ENCODE assay signal across 13 mouse cellular contexts in the genomic region with DNA sequence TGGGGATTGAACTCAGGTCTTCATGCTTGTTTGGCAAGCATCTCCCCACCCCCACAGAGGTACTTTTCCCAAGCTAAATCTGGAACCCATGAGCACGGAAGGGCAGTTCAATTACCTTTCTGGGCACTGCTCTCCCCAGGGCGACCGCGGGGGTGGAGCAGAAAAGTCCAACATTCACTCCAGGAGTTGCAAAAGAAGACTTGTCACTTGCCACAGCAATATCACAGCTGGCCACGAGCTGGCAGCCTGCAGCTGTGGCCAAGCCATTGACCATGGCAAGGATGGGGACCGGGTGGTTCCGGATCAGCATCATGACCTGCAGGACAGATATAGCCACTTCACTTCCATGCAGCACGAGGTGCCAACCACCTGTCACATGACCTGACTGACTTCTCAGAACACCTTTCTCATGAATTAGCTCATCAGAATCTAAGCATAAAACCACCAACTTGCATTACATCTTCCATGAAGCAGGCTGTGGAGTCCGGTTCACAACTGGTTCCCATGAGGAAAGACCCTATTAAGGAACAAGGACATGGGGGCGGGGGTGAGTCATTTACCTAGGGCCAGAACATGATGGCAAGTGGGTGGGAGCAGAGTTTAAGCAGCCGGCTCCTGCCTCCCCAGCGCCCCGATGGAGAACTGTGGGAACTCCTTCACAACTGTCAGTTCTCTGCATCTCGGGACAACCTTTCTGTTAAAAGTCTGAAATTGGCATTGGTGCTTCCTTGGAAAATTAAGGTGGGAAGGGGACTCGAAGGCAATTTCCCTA. TPM values are rescaled to one million over a fixed set of nuclear protein-coding genes. Genes with fewer than 3 reads are reported as not detected.
DNase-seq lines count a peak whose midpoint lies in the region; ATAC-seq and TF ChIP-seq lines count a peak whose summit lies in the region.
"Had no signal": no experiment of that assay in that cellular context is flagged by ENCODE, and none has a peak within 500 bp of the region (broad histone marks: within the 10 kb centered on the region; RNA-seq: fewer than 3 reads in every experiment).

No protein-coding gene starts in this region.

- no peaks in the 10 kb centered on the region for H3K36me3 ChIP-seq in forebrain, embryonic 12.5 days (replicated peaks)
- H3K36me3 ChIP-seq in forebrain, embryonic 14.5 days (ENCODE audit: control insufficient read depth, insufficient read depth, low read length), result no peaks in the 10 kb centered on the region
- no peaks in the 10 kb centered on the region for H3K36me3 ChIP-seq in midbrain, embryonic 12.5 days
- no peaks in the 10 kb centered on the region for H3K36me3 ChIP-seq in midbrain, embryonic 10.5 days
- no peaks in the 10 kb centered on the region for H3K36me3 ChIP-seq in intestine, embryonic 16.5 days (ENCODE audit: control insufficient read depth, insufficient read depth, low read length)
- no peaks in the 10 kb centered on the region for H3K36me3 ChIP-seq in midbrain, postnatal 0 days (ENCODE audit: insufficient read depth, low read length)
- H3K36me3 ChIP-seq in heart, embryonic 11.5 days (ENCODE audit: control insufficient read depth, insufficient read depth, low read length), result no peaks in the 10 kb centered on the region
- no peaks in the 10 kb centered on the region for H3K36me3 ChIP-seq in thymus, adult 2 months (ENCODE audit: control insufficient read depth, insufficient read depth, low read length)
- H3K36me3 ChIP-seq: heart, embryonic 12.5 days; hindbrain, embryonic 13.5 days; lung, embryonic 15.5 days had no signal

- H3K9ac ChIP-seq in forebrain, embryonic 12.5 days, result no peak overlapping the region
- H3K9ac ChIP-seq in forebrain, embryonic 14.5 days (ENCODE audit: low read length), result no peak overlapping the region
- no peak overlapping the region for H3K9ac ChIP-seq in midbrain, embryonic 12.5 days (replicated peaks)
- no peak overlapping the region for H3K9ac ChIP-seq in intestine, embryonic 16.5 days (ENCODE audit: low read depth, low read length)
- H3K9ac ChIP-seq in midbrain, postnatal 0 days (replicated peaks; ENCODE audit: low read length, poor library complexity, severe bottlenecking), result no peak overlapping the region
- H3K9ac ChIP-seq in heart, embryonic 11.5 days (ENCODE audit: low read depth, low read length), result no peak overlapping the region
- H3K9ac ChIP-seq: heart, embryonic 12.5 days; hindbrain, embryonic 13.5 days; lung, embryonic 15.5 days had no signal

- H3K4me2 ChIP-seq in forebrain, embryonic 12.5 days, result no peak overlapping the region
- H3K4me2 ChIP-seq in forebrain, embryonic 14.5 days (ENCODE audit: low read length), result no peak overlapping the region
- no peak overlapping the region for H3K4me2 ChIP-seq in midbrain, embryonic 12.5 days (replicated peaks)
- H3K4me2 ChIP-seq in intestine, embryonic 16.5 days (ENCODE audit: low read depth, low read length), result 0 out of 2 replicates have a peak overlapping the region, but pooled peaks have one; percentile 1
- no peak overlapping the region for H3K4me2 ChIP-seq in midbrain, postnatal 0 days (ENCODE audit: low read depth, low read length, poor library complexity, severe bottlenecking)
- H3K4me2 ChIP-seq in heart, embryonic 11.5 days, result no peak overlapping the region
- H3K4me2 ChIP-seq: heart, embryonic 12.5 days; hindbrain, embryonic 13.5 days; lung, embryonic 15.5 days had no signal

- no peak for TF ChIP-seq POLR2A in thymus, adult 2 months (IDR thresholded peaks at IDR 0.05; ENCODE audit: control insufficient read depth, extremely low read depth, insufficient read depth, low read length, poor library complexity)

- H3K27ac ChIP-seq in forebrain, embryonic 12.5 days, result no peak overlapping the region
- H3K27ac ChIP-seq in forebrain, embryonic 14.5 days (ENCODE audit: low read depth, low read length), result no peak overlapping the region
- 0 out of 2 replicates have a peak overlapping the region, but pooled peaks have one; percentile 12 for H3K27ac ChIP-seq in midbrain, embryonic 12.5 days (replicated peaks)
- H3K27ac ChIP-seq in midbrain, embryonic 10.5 days (replicated peaks), result no peak overlapping the region
- H3K27ac ChIP-seq in intestine, embryonic 16.5 days (ENCODE audit: low read length), result no peak overlapping the region
- no peak overlapping the region for H3K27ac ChIP-seq in midbrain, postnatal 0 days (ENCODE audit: low read depth, low read length)
- no peak overlapping the region for H3K27ac ChIP-seq in heart, embryonic 11.5 days (ENCODE audit: low read depth, low read length)
- no peak overlapping the region for H3K27ac ChIP-seq in thymus, adult 2 months (ENCODE audit: control insufficient read depth, insufficient read depth, low read length)
- H3K27ac ChIP-seq: gastrocnemius, adult 2 months; lung, embryonic 15.5 days had no signal

- TF ChIP-seq CTCF in midbrain, postnatal 0 days (IDR thresholded peaks at IDR 0.05), result peak; percentile 14; the same call in 1 of the 2 replicates
- TF ChIP-seq CTCF in thymus, adult 2 months (IDR thresholded peaks at IDR 0.05; ENCODE audit: borderline replicate concordance, control insufficient read depth, extremely low read depth, insufficient read depth, low read length, poor library complexity), result no peak

- peaks cover 14% of the 10 kb centered on the region for H3K4me1 ChIP-seq in forebrain, embryonic 12.5 days
- H3K4me1 ChIP-seq in forebrain, embryonic 14.5 days (ENCODE audit: control insufficient read depth, insufficient read depth, low read length), result no peaks in the 10 kb centered on the region
- H3K4me1 ChIP-seq in midbrain, embryonic 12.5 days, result peaks cover 13% of the 10 kb centered on the region
- peaks cover 13% of the 10 kb centered on the region for H3K4me1 ChIP-seq in midbrain, embryonic 10.5 days
- peaks cover 18% of the 10 kb centered on the region for H3K4me1 ChIP-seq in intestine, embryonic 16.5 days (ENCODE audit: control insufficient read depth, insufficient read depth, low read length)
- H3K4me1 ChIP-seq in midbrain, postnatal 0 days (ENCODE audit: insufficient read depth, low read length), result peaks cover 9% of the 10 kb centered on the region
- peaks cover 5% of the 10 kb centered on the region; the same call in 1 of the 2 replicates for H3K4me1 ChIP-seq in heart, embryonic 11.5 days (ENCODE audit: control insufficient read depth, insufficient read depth, low read length)
- no peaks in the 10 kb centered on the region for H3K4me1 ChIP-seq in thymus, adult 2 months (replicated peaks; ENCODE audit: control insufficient read depth, insufficient read depth, low read length)

- H3K9me3 ChIP-seq in forebrain, embryonic 12.5 days, result no peaks in the 10 kb centered on the region
- H3K9me3 ChIP-seq in forebrain, embryonic 14.5 days (replicated peaks; ENCODE audit: control insufficient read depth, low read length), result no peaks in the 10 kb centered on the region
- H3K9me3 ChIP-seq in midbrain, embryonic 12.5 days, result no peaks in the 10 kb centered on the region
- no peaks in the 10 kb centered on the region for H3K9me3 ChIP-seq in midbrain, embryonic 10.5 days (replicated peaks)
- no peaks in the 10 kb centered on the region for H3K9me3 ChIP-seq in intestine, embryonic 16.5 days (ENCODE audit: control insufficient read depth, low read length)
- no peaks in the 10 kb centered on the region for H3K9me3 ChIP-seq in midbrain, postnatal 0 days (ENCODE audit: low read length)
- H3K9me3 ChIP-seq in heart, embryonic 11.5 days (replicated peaks; ENCODE audit: control insufficient read depth, low read length), result no peaks in the 10 kb centered on the region
- H3K9me3 ChIP-seq: heart, embryonic 12.5 days; hindbrain, embryonic 13.5 days; lung, embryonic 15.5 days had no signal

- H3K4me3 ChIP-seq in forebrain, embryonic 12.5 days (replicated peaks), result no peak overlapping the region
- H3K4me3 ChIP-seq in forebrain, embryonic 14.5 days (ENCODE audit: low read depth, low read length), result no peak overlapping the region
- H3K4me3 ChIP-seq in midbrain, embryonic 12.5 days, result no peak overlapping the region
- H3K4me3 ChIP-seq in midbrain, embryonic 10.5 days, result no peak overlapping the region
- H3K4me3 ChIP-seq in intestine, embryonic 16.5 days (ENCODE audit: low read length), result no peak overlapping the region
- no peak overlapping the region for H3K4me3 ChIP-seq in midbrain, postnatal 0 days (ENCODE audit: low read depth, low read length)
- H3K4me3 ChIP-seq in heart, embryonic 11.5 days (ENCODE audit: low read depth, low read length), result no peak overlapping the region
- no peak overlapping the region for H3K4me3 ChIP-seq in thymus, adult 2 months (ENCODE audit: control insufficient read depth, insufficient read depth, low read length)
- H3K4me3 ChIP-seq: gastrocnemius, adult 2 months; heart, embryonic 12.5 days; hindbrain, embryonic 13.5 days; lung, embryonic 15.5 days had no signal

- no peaks in the 10 kb centered on the region for H3K27me3 ChIP-seq in forebrain, embryonic 12.5 days
- H3K27me3 ChIP-seq in forebrain, embryonic 14.5 days (replicated peaks; ENCODE audit: control insufficient read depth, insufficient read depth, low read length), result no peaks in the 10 kb centered on the region
- no peaks in the 10 kb centered on the region for H3K27me3 ChIP-seq in midbrain, embryonic 12.5 days
- no peaks in the 10 kb centered on the region for H3K27me3 ChIP-seq in midbrain, embryonic 10.5 days (ENCODE audit: low read depth, poor library complexity, severe bottlenecking)
- no peaks in the 10 kb centered on the region for H3K27me3 ChIP-seq in intestine, embryonic 16.5 days (replicated peaks; ENCODE audit: control insufficient read depth, insufficient read depth, low read length)
- H3K27me3 ChIP-seq in midbrain, postnatal 0 days (ENCODE audit: insufficient read depth, low read length), result no peaks in the 10 kb centered on the region
- H3K27me3 ChIP-seq in heart, embryonic 11.5 days (ENCODE audit: control insufficient read depth, insufficient read depth, low read length), result no peaks in the 10 kb centered on the region
- no peaks in the 10 kb centered on the region for H3K27me3 ChIP-seq in thymus, adult 2 months (ENCODE audit: control insufficient read depth, insufficient read depth, low read length)

- ATAC-seq in forebrain, embryonic 12.5 days (ENCODE audit: low FRiP score), result 0 out of 2 replicates have a peak, but pooled peaks have one; percentile 17
- no peak for ATAC-seq in forebrain, embryonic 14.5 days
- ATAC-seq in midbrain, embryonic 12.5 days (ENCODE audit: low FRiP score, low read depth), result no peak; the same call in 1 of the 2 replicates
- no peak for ATAC-seq in intestine, embryonic 16.5 days
- ATAC-seq in midbrain, postnatal 0 days (ENCODE audit: low FRiP score), result no peak
- ATAC-seq in heart, embryonic 11.5 days (replicated peaks; ENCODE audit: insufficient number of reproducible peaks, low FRiP score, low TSS enrichment), result no peak

- no peak for DNase-seq in forebrain, embryonic 14.5 days (ENCODE audit: low spot score)
- DNase-seq in midbrain, embryonic 10.5 days (ENCODE audit: low spot score), result no peak
- DNase-seq in midbrain, postnatal 0 days (ENCODE audit: low spot score), result no peak
- no peak for DNase-seq in thymus, adult 2 months
- DNase-seq: gastrocnemius, adult 2 months; thymus, adult 18-20 months had no signal

- WGBS in forebrain, embryonic 12.5 days, result 74% methylated on average over 15 of the region's 15 CpGs
- WGBS in forebrain, embryonic 14.5 days, result 68% methylated on average over 15 of the region's 15 CpGs
- WGBS in midbrain, embryonic 12.5 days, result 76% methylated on average over 15 of the region's 15 CpGs
- whole genome bisulfite sequencing in midbrain, embryonic 10.5 days, result 77% methylated on average over 15 of the region's 15 CpGs
- 64% methylated on average over 15 of the region's 15 CpGs for WGBS in intestine, embryonic 16.5 days
- WGBS in midbrain, postnatal 0 days, result 72% methylated on average over 15 of the region's 15 CpGs
- 79% methylated on average over 15 of the region's 15 CpGs for WGBS in heart, embryonic 11.5 days (ENCODE audit: insufficient replicate concordance)
- WGBS in thymus, adult 2 months, result 87% methylated on average over 15 of the region's 15 CpGs

RNA-seq across cellular contexts. Expression of a gene that starts 17.2 kb away (rescaled TPM):
- polyA plus RNA-seq in forebrain, embryonic 12.5 days (2016; fragmentation: Nextera tagmentation; extraction: Ambion mirVana), result 1.1 and 2.9 TPM in 2 replicates
- polyA plus RNA-seq in forebrain, embryonic 14.5 days (2014; fragmentation: Nextera tagmentation; extraction: Ambion mirVana), result 1.3 and 1.4 TPM in 2 replicates
- polyA plus RNA-seq in midbrain, embryonic 12.5 days (2016; fragmentation: Nextera tagmentation; extraction: Ambion mirVana), result 2.7 and 2.9 TPM in 2 replicates
- 2.0 and 2.5 TPM in 2 replicates for polyA plus RNA-seq in midbrain, embryonic 10.5 days (2016; fragmentation: Nextera tagmentation; extraction: Ambion mirVana)
- 16.6 and 16.9 TPM in 2 replicates for polyA plus RNA-seq in intestine, embryonic 16.5 days (2015; fragmentation: Nextera tagmentation; extraction: Ambion mirVana)
- total RNA-seq in midbrain, postnatal 0 days (2014; rRNA removed), result 1.5 and 2.3 TPM in 2 replicates
- polyA plus RNA-seq in midbrain, postnatal 0 days (2015; fragmentation: Nextera tagmentation; extraction: Ambion mirVana), result 0.90 and 1.0 TPM in 2 replicates
- 6.7 and 8.8 TPM in 2 replicates for polyA plus RNA-seq in heart, embryonic 11.5 days (2014; fragmentation: Nextera tagmentation; extraction: Ambion mirVana)
- 3.9 and 5.3 TPM in 2 replicates for polyA plus RNA-seq in thymus, adult 2 months (2012; rRNA removed)
